Comparison of ENCODE assay signal across 22 mouse cellular contexts in the genomic region with DNA sequence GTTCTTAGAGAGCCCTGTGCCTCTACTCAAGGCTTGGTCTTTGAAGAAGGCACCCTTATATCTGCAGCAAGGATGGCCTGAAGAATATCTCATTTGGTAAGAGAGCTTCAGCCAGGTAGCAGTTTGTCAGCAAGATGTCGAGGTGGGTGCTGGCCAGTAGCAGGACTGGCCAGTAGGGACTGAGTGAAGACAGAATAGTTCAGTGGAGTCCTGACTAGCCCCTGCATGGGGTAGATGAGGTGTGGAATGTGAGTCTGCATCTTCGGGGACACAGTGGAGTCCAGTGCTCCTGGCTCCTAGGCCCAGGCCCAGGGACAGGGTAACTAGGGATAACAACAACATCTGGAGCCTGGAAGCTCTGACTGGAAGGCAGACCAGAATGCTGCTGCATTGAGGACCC. TPM values are rescaled to one million over a fixed set of nuclear protein-coding genes. Genes with fewer than 3 reads are reported as not detected.
DNase-seq lines count a peak whose midpoint lies in the region; ATAC-seq and TF ChIP-seq lines count a peak whose summit lies in the region.
"Had no signal": no experiment of that assay in that cellular context is flagged by ENCODE, and none has a peak within 500 bp of the region (broad histone marks: within the 10 kb centered on the region; RNA-seq: fewer than 3 reads in every experiment).

No protein-coding gene starts in this region.

- peak overlapping the region; percentile 59 for H3K4me3 ChIP-seq in heart, embryonic 11.5 days (ENCODE audit: low read depth, low read length)
- 0 out of 2 replicates have a peak overlapping the region, but pooled peaks have one; percentile 39 for H3K4me3 ChIP-seq in midbrain, embryonic 14.5 days (replicated peaks; ENCODE audit: low read depth, low read length)
- no peak overlapping the region for H3K4me3 ChIP-seq in midbrain, embryonic 10.5 days
- peak overlapping the region; percentile 49; the same call in 1 of the 2 replicates for H3K4me3 ChIP-seq in hindbrain, embryonic 12.5 days
- 0 out of 2 replicates have a peak overlapping the region, but pooled peaks have one; percentile 2 for H3K4me3 ChIP-seq in limb, embryonic 15.5 days
- H3K4me3 ChIP-seq in kidney, adult 2 months (ENCODE audit: insufficient read depth, low read depth, low read length), result no peak overlapping the region
- H3K4me3 ChIP-seq: liver, embryonic 13.5 days had no signal

- no peaks in the 10 kb centered on the region for H3K36me3 ChIP-seq in heart, embryonic 11.5 days (ENCODE audit: control insufficient read depth, insufficient read depth, low read length)
- H3K36me3 ChIP-seq in midbrain, embryonic 14.5 days (ENCODE audit: control insufficient read depth, insufficient read depth, low read length), result no peaks in the 10 kb centered on the region
- H3K36me3 ChIP-seq in midbrain, embryonic 10.5 days, result no peaks in the 10 kb centered on the region
- no peaks in the 10 kb centered on the region for H3K36me3 ChIP-seq in hindbrain, embryonic 12.5 days
- no peaks in the 10 kb centered on the region for H3K36me3 ChIP-seq in limb, embryonic 15.5 days
- H3K36me3 ChIP-seq in kidney, adult 2 months (ENCODE audit: control insufficient read depth, insufficient read depth, low read length), result no peaks in the 10 kb centered on the region
- H3K36me3 ChIP-seq: kidney, embryonic 15.5 days; liver, embryonic 13.5 days; lung, embryonic 15.5 days; neural tube, embryonic 13.5 days had no signal

- H3K9ac ChIP-seq in heart, embryonic 11.5 days (ENCODE audit: low read depth, low read length), result peak overlapping the region; percentile 88
- no peak overlapping the region for H3K9ac ChIP-seq in midbrain, embryonic 14.5 days (replicated peaks; ENCODE audit: low read length)
- peak overlapping the region; percentile 44 for H3K9ac ChIP-seq in hindbrain, embryonic 12.5 days
- H3K9ac ChIP-seq in limb, embryonic 15.5 days, result no peak overlapping the region
- H3K9ac ChIP-seq: kidney, embryonic 15.5 days; liver, embryonic 13.5 days; lung, embryonic 15.5 days; neural tube, embryonic 13.5 days had no signal

- H3K27ac ChIP-seq in heart, embryonic 11.5 days (ENCODE audit: low read depth, low read length), result peak overlapping the region; percentile 92
- no peak overlapping the region for H3K27ac ChIP-seq in midbrain, embryonic 14.5 days (replicated peaks; ENCODE audit: low read depth, low read length)
- H3K27ac ChIP-seq in midbrain, embryonic 10.5 days (replicated peaks), result no peak overlapping the region
- peak overlapping the region; percentile 0; the same call in 1 of the 2 replicates for H3K27ac ChIP-seq in hindbrain, embryonic 12.5 days
- no peak overlapping the region for H3K27ac ChIP-seq in limb, embryonic 15.5 days
- no peak overlapping the region for H3K27ac ChIP-seq in kidney, adult 2 months (ENCODE audit: insufficient read depth, low read depth, low read length)
- H3K27ac ChIP-seq: kidney, embryonic 15.5 days; liver, embryonic 13.5 days; lung, embryonic 15.5 days; neural tube, embryonic 13.5 days; stomach, postnatal 0 days had no signal

- no peak for DNase-seq in heart, adult 9 months (ENCODE audit: low spot score in 2 of 2)
- no peak for DNase-seq in midbrain, embryonic 14.5 days
- no peak for DNase-seq in midbrain, embryonic 10.5 days (ENCODE audit: low spot score)
- no peak for DNase-seq in adrenal gland, postnatal 25 days
- DNase-seq in kidney, adult 2 months, result no peak
- DNase-seq: adrenal gland, adult 8-10 months; B cell, adult 2 months; cerebellum, adult 11-12 months; gastrocnemius, postnatal 25 days; layer of hippocampus, postnatal 36 days; liver, embryonic 13.5 days had no signal

- H3K27me3 ChIP-seq in heart, embryonic 11.5 days (ENCODE audit: control insufficient read depth, insufficient read depth, low read length), result peaks cover 84% of the 10 kb centered on the region
- H3K27me3 ChIP-seq in midbrain, embryonic 14.5 days (ENCODE audit: control insufficient read depth, insufficient read depth, low read length), result peaks cover 89% of the 10 kb centered on the region
- peaks cover 100% of the 10 kb centered on the region for H3K27me3 ChIP-seq in midbrain, embryonic 10.5 days (ENCODE audit: low read depth, poor library complexity, severe bottlenecking)
- H3K27me3 ChIP-seq in hindbrain, embryonic 12.5 days, result peaks cover 99% of the 10 kb centered on the region
- H3K27me3 ChIP-seq in limb, embryonic 15.5 days, result peaks cover 99% of the 10 kb centered on the region
- H3K27me3 ChIP-seq in kidney, adult 2 months (replicated peaks; ENCODE audit: control insufficient read depth, insufficient read depth, low read length), result peaks cover 6% of the 10 kb centered on the region; the same call in 1 of the 2 replicates

- no peak for TF ChIP-seq CTCF in kidney, adult 2 months (conservative IDR thresholded peaks at IDR 0.05; ENCODE audit: insufficient read depth, insufficient read length, low read depth, low read length)

- H3K9me3 ChIP-seq in heart, embryonic 11.5 days (replicated peaks; ENCODE audit: control insufficient read depth, low read length), result no peaks in the 10 kb centered on the region
- no peaks in the 10 kb centered on the region for H3K9me3 ChIP-seq in midbrain, embryonic 14.5 days (ENCODE audit: control insufficient read depth, low read length)
- H3K9me3 ChIP-seq in midbrain, embryonic 10.5 days (replicated peaks), result no peaks in the 10 kb centered on the region
- no peaks in the 10 kb centered on the region for H3K9me3 ChIP-seq in hindbrain, embryonic 12.5 days (replicated peaks)
- H3K9me3 ChIP-seq in limb, embryonic 15.5 days, result no peaks in the 10 kb centered on the region
- H3K9me3 ChIP-seq: kidney, embryonic 15.5 days; liver, embryonic 13.5 days; lung, embryonic 15.5 days; neural tube, embryonic 13.5 days had no signal

- TF ChIP-seq POLR2A in kidney, adult 2 months (IDR thresholded peaks at IDR 0.05; ENCODE audit: low read depth, low read length), result no peak

- WGBS in heart, embryonic 11.5 days (ENCODE audit: insufficient replicate concordance), result 6% methylated on average over 2 of the region's 2 CpGs
- 14% methylated on average over 2 of the region's 2 CpGs for WGBS in midbrain, embryonic 14.5 days
- 6% methylated on average over 2 of the region's 2 CpGs for WGBS in midbrain, embryonic 10.5 days
- 16% methylated on average over 2 of the region's 2 CpGs for WGBS in hindbrain, embryonic 12.5 days
- 21% methylated on average over 2 of the region's 2 CpGs for WGBS in limb, embryonic 15.5 days
- WGBS in kidney, adult 2 months, result 43% methylated on average over 2 of the region's 2 CpGs

- peak overlapping the region; percentile 76 for H3K4me2 ChIP-seq in heart, embryonic 11.5 days
- 0 out of 2 replicates have a peak overlapping the region, but pooled peaks have one; percentile 17 for H3K4me2 ChIP-seq in midbrain, embryonic 14.5 days (ENCODE audit: low read length)
- peak overlapping the region; percentile 84 for H3K4me2 ChIP-seq in hindbrain, embryonic 12.5 days (replicated peaks)
- 0 out of 2 replicates have a peak overlapping the region, but pooled peaks have one; percentile 77 for H3K4me2 ChIP-seq in limb, embryonic 15.5 days
- H3K4me2 ChIP-seq: liver, embryonic 13.5 days had no signal

- peaks cover 34% of the 10 kb centered on the region for H3K4me1 ChIP-seq in heart, embryonic 11.5 days (ENCODE audit: control insufficient read depth, insufficient read depth, low read length)
- H3K4me1 ChIP-seq in midbrain, embryonic 14.5 days (ENCODE audit: control insufficient read depth, insufficient read depth, low read length), result peaks cover 27% of the 10 kb centered on the region
- H3K4me1 ChIP-seq in midbrain, embryonic 10.5 days, result peaks cover 63% of the 10 kb centered on the region
- H3K4me1 ChIP-seq in hindbrain, embryonic 12.5 days, result peaks cover 36% of the 10 kb centered on the region
- H3K4me1 ChIP-seq in limb, embryonic 15.5 days, result peaks cover 40% of the 10 kb centered on the region
- H3K4me1 ChIP-seq in kidney, adult 2 months (ENCODE audit: control insufficient read depth, insufficient read depth, low read length), result no peaks in the 10 kb centered on the region
- H3K4me1 ChIP-seq: liver, embryonic 13.5 days had no signal

- ATAC-seq in heart, embryonic 11.5 days (replicated peaks; ENCODE audit: insufficient number of reproducible peaks, low FRiP score, low TSS enrichment), result 0 out of 2 replicates have a peak, but pooled peaks have one; percentile 18
- no peak for ATAC-seq in midbrain, embryonic 14.5 days (ENCODE audit: low FRiP score, low TSS enrichment)
- no peak for ATAC-seq in hindbrain, embryonic 12.5 days (ENCODE audit: low FRiP score)
- ATAC-seq in limb, embryonic 15.5 days (ENCODE audit: insufficient number of reproducible peaks, low FRiP score, low TSS enrichment, low read depth), result no peak
- ATAC-seq: forebrain, embryonic 14.5 days; inflammation-experienced regulatory T-cells, adult 6 months had no signal

RNA-seq across cellular contexts. Expression of a gene that starts 1.6 kb away (rescaled TPM):
- polyA plus RNA-seq in heart, embryonic 11.5 days (2014; fragmentation: Nextera tagmentation; extraction: Ambion mirVana), result 39.2 and 45.9 TPM in 2 replicates
- 2.3 and 3.0 TPM in 2 replicates for polyA plus RNA-seq in midbrain, embryonic 14.5 days (2014; fragmentation: Nextera tagmentation; extraction: Ambion mirVana)
- polyA plus RNA-seq in midbrain, embryonic 10.5 days (2016; fragmentation: Nextera tagmentation; extraction: Ambion mirVana), result 1.3 and 1.7 TPM in 2 replicates
- 7.6 and 8.7 TPM in 2 replicates for polyA plus RNA-seq in hindbrain, embryonic 12.5 days (2016; fragmentation: Nextera tagmentation; extraction: Ambion mirVana)
- polyA plus RNA-seq in limb, embryonic 15.5 days (2015; fragmentation: Nextera tagmentation; extraction: Ambion mirVana), result 8.7 and 9.5 TPM in 2 replicates
- not detected in 2 replicates for total RNA-seq in adrenal gland, postnatal 25 days (2021)
- 0.16 and 0.26 TPM in 2 replicates for polyA plus RNA-seq in kidney, adult 2 months (2012; rRNA removed)
- total RNA-seq: gastrocnemius, postnatal 25 days; layer of hippocampus, postnatal 36 days; left cerebral cortex, postnatal 25 days; monocyte, adult 5-6 weeks had no signal
- polyA plus RNA-seq: inflammation-experienced regulatory T-cells, adult 6 months; stomach, postnatal 0 days had no signal

Comparison
In these comparisons a context has a peak if more than half of its experiments do, and no peak if none do; other contexts are left out.
1. H3K4me3 ChIP-seq: peak in heart, embryonic 11.5 days (single experiment), midbrain, embryonic 14.5 days (single experiment), hindbrain, embryonic 12.5 days (single experiment) and limb, embryonic 15.5 days (single experiment); none in midbrain, embryonic 10.5 days (single experiment) and kidney, adult 2 months (single experiment).
2. H3K27ac ChIP-seq: peak in heart, embryonic 11.5 days (single experiment) and hindbrain, embryonic 12.5 days (single experiment); none in midbrain, embryonic 14.5 days (single experiment), midbrain, embryonic 10.5 days (single experiment), limb, embryonic 15.5 days (single experiment) and kidney, adult 2 months (single experiment).
3. H3K4me2 ChIP-seq: peak in every context shown above with its lines; median percentile 84 in hindbrain, embryonic 12.5 days; 77 in limb, embryonic 15.5 days; 76 in heart, embryonic 11.5 days; 17 in midbrain, embryonic 14.5 days.
4. H3K9ac ChIP-seq: peak in heart, embryonic 11.5 days (single experiment) and hindbrain, embryonic 12.5 days (single experiment); none in midbrain, embryonic 14.5 days (single experiment) and limb, embryonic 15.5 days (single experiment).